Mouse (Mus musculus) stomach, embryonic 14.5 days (tissue): ENCODE measurements around the gene Banp. TPM values are rescaled to one million over a fixed set of nuclear protein-coding genes. Genes with fewer than 3 reads are reported as not detected.

Experiments
- microRNA-seq: library from miRNA; unstranded; fragments of <30 nt; microRNA quantifications from one replicate; pipeline ENCODE4, GENCODE M21; 2016
- polyA plus RNA-seq: library from polyadenylated mRNA; unstranded; fragments of >200 nt; fragmentation: Nextera tagmentation; extraction: Ambion mirVana; gene quantifications from 2 replicates; pipeline ENCODE4 v1.2.1, GENCODE M21; 2014

Banp gene
- polyA plus RNA-seq, 1 experiment from 2014 or later = 42.4 TPM

Small RNAs within 50 kb of the gene (microRNA-seq; reads per million reads assigned to microRNA genes)
- gene Mir7237 = not detected

Other genes starting within 250 kb of the Banp start
- 3.4 and 3.6 TPM in 2 replicates for gene Jph3, start 220.1 kb upstream of the Banp start, polyA plus RNA-seq
- 35.8 and 38.5 TPM in 2 replicates for gene Klhdc4, start 120.2 kb upstream of the Banp start, polyA plus RNA-seq
- 17.1 and 19.7 TPM in 2 replicates for gene Slc7a5, start 42.1 kb upstream of the Banp start, polyA plus RNA-seq
- gene Car5a, start 4.8 kb upstream of the Banp start, polyA plus RNA-seq = not detected in 2 replicates